Mouse (Mus musculus) kidney, adult 8-10 months (tissue): ENCODE measurements at regions not wholly inside any gene's neighbourhood (a gene's known extent, or its start where the extent isn't known, plus 50 kb on each side); places are given as distances from the start of the nearest gene placed in this dataset.

Experiments
- DNase-seq, 2 experiments: peaks; one replicate each; pipeline ENCODE4 v3.0.0; 2022

DNA sequence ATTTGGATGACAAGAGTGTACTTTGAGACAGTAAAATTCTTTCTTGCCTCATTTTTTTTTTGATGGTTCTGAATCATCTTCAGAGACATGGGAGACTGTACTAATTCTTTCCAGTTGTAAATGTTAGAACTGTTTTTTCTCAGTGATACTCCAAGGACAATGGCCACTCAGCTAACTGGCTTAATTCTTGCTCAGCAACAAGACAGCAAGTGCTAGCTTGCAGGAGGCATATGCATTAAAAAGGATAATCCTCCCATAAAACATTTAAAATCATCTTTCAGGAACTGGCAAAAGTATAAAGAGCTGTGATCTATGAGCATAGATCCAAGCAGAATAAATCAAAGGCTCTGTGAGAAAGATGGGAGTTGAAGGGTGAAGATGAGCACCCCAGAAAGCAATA lies 587.9 kb upstream of the Nrsn1 start:
- no peak for DNase-seq

- no peak for DNase-seq
Measured at GRCm38 (mm10) chr13:25857569-25857968, 587.3 kb upstream of the Nrsn1 start.

- DNase-seq, result no peak
Measured at GRCm38 (mm10) chr13:25857096-25857495, 586.8 kb upstream of the Nrsn1 start.

DNA sequence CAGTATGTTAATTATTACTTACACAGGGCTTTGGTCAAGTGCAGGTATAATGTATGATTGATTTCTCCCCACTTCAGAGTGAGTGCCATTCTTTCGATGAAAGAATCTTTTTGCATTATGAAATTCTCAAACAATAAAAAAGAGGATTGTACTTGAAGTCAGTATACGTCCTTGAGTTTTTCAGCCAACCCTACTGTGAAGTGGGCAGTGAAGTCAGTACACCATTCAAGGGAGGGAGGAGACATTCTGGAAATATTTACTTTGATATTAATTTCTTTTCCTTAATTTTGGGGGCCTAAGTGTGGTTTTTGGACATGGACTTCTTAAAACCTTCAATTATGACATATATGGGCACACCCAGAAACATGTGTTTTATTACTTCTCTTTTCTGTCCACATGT lies 586.2 kb upstream of the Nrsn1 start:
- no peak for DNase-seq

DNA sequence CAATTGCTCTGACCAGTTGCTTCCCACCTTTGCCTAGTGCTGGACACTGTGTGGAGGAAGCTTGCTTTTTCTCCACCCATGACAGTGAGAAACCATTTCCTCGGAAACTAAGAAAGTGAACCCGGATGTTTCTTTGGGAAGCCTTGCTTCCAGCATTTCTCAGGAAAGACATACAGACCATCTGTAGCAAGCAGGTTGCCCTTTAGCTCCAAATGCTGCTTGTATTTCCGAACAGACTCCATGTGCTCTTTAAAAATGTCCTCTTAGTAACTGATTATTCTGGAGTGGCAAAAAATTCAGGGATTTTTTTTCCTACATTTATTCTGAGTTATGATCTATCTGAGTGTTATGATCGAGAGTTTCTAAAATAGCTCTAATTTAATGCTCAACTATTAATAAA lies 577.9 kb upstream of the Nrsn1 start:
- DNase-seq, result no peak

DNA sequence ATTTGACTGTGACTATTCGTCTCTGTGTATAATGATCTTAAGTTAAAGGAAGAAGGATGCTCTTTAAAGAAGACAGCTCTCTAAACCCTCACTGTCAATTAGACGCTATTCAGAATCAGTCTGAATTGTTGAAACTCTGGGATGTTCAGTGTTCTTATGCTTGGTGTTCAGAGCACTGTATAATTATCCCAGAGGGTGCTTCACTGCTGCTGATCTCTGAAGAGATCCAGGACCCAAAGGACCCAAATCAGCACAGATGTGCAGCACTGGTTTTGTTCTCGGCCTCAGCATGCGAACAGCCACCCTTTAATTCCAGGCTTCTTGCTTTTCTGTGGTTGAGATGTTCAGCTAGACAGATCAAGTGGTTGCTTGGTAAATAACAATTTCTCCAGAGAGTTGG lies 567.9 kb upstream of the Nrsn1 start:
- DNase-seq, result no peak

- no peak for DNase-seq
Measured at GRCm38 (mm10) chr13:25829146-25829924, 559.0 kb upstream of the Nrsn1 start.

DNA sequence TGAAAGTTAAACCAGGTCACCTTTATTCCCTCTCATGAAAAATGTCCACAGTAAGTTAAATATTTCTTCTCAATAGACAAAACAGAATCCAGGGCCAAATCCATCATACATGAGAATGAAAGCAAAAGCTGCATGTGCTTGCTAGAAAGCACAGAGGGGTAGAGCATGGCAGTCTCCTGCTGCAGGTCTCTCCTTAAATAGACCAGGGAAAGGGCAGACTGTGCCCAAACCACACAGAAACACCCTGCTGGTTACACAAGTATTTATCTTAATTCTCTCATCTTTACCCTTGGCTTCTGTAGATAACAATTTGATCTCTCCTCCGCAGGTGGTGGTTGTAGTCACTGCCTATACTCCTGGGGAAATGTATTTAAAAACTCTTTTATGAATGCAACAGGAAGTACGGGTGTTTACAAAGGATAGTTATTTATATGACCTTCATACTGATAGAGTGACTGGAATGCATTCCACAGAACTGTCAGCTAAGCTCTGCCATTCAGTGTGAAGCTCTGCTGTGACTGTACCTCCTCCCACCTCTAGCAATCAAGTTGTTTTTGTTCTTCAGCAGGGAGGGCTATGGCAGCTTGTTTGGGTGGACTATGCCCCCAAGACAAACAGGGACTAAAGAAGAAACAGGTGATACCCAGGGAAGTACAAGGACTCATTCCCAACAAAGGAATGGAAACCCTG lies 538.4 kb upstream of the Nrsn1 start:
- DNase-seq, result no peak

GRCm38 (mm10) chr13:25793216-25793803 lies 523.0 kb upstream of the Nrsn1 start:
- no peak for DNase-seq

- DNase-seq, result peak; percentile 1 to 8
Measured at GRCm38 (mm10) chr13:25781161-25781560, 510.9 kb upstream of the Nrsn1 start.

DNA sequence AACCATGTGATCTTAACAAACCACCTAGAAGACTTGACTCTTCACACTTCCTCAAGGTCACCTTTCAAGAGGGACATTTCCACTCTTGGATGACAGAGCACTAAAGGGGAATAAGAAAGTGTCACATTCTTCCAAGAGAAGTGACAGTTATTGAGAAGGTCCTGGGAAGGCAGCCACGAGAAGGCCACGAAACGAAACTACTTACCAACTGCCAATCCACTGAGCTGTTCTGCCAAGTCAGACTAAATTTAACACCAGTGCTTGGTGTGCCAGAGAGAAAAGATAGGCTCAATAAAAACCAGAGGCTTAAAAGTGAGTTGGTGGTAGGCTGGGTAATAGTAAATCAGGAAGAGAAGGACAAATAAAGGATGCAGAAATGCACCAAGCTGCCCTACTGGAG lies 507.4 kb upstream of the Nrsn1 start:
- no peak for DNase-seq

DNA sequence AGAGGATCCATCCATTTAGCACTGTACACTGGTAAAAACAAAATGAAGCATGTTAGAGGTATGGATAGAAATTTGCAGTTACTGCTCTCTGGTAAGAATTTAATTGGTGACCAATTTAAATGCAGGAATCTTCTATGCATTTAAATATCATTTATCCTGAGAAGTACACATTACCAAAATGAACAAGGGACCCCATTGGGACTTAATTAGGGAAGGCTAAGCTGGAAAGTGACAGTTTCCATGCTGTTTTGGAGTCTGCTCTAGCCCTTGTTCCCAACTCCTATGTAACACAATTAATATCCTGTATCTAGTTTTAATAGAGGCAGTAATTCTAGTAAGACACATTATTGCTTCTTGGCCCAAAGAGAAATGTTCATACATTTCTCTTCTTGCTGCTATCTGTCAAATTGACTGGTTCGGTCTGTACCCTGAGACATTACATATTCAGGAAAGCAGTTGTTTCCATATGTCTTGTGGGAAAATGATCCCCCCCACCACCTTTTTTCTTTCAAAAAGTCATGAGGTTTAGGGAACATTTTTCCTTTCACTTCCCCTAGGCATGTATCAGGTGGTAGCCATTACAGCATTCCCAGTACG lies 504.4 kb upstream of the Nrsn1 start:
- DNase-seq, result no peak

GRCm38 (mm10) chr13:25754515-25755105 lies 484.3 kb upstream of the Nrsn1 start:
- no peak for DNase-seq

- no peak for DNase-seq
Measured at GRCm38 (mm10) chr13:25751409-25751777, 481.1 kb upstream of the Nrsn1 start.

DNA sequence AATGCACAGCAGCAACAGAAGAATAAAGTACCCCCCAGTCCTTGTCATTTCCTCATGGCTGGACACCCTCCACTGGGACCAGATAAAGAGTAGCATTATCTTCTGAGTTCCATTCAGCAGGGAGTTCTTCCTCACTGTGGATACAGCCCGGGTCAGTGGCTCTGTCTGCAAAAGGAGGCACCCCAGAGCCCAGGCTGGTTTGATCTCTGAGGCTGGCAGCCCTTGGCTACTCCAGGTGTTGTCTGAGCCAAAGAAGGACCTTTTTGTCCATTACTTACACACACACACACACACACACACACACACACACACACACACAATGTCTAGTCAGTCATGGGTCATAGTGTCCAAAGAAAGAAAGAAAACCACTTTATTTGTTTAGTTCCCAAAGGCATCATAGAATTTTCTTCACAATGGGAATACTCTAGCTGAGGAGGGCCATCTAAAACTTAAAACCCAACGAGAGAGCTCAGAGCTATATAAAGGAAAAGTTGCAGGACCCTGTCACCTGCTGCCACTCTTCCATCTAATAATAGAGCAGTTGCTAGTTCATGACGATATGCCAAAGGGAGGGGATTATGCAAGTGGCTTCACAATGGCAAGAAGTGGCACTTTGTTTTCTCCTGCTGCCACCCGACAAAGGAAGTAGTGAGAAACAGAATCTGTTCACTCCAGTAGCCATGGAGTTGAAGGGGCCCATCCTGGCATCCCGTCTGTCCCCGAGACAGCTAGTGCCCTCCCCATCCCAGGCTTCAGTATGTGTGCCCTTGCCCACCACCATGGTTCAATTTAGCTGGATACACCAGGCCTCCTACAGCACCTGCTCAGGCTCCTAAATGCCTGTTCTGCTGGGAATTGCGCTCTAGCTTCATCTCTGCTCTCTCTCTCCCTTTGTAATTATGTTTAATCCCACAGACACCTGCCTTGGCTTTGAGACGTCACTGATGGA lies 480.4 kb upstream of the Nrsn1 start:
- no peak for DNase-seq

GRCm38 (mm10) chr13:25738601-25739000 lies 468.3 kb upstream of the Nrsn1 start:
- DNase-seq, result no peak

- no peak for DNase-seq
Measured at GRCm38 (mm10) chr13:25729327-25729892, 459.1 kb upstream of the Nrsn1 start.

- no peak for DNase-seq
Measured at GRCm38 (mm10) chr13:25727504-25728095, 457.3 kb upstream of the Nrsn1 start.

DNA sequence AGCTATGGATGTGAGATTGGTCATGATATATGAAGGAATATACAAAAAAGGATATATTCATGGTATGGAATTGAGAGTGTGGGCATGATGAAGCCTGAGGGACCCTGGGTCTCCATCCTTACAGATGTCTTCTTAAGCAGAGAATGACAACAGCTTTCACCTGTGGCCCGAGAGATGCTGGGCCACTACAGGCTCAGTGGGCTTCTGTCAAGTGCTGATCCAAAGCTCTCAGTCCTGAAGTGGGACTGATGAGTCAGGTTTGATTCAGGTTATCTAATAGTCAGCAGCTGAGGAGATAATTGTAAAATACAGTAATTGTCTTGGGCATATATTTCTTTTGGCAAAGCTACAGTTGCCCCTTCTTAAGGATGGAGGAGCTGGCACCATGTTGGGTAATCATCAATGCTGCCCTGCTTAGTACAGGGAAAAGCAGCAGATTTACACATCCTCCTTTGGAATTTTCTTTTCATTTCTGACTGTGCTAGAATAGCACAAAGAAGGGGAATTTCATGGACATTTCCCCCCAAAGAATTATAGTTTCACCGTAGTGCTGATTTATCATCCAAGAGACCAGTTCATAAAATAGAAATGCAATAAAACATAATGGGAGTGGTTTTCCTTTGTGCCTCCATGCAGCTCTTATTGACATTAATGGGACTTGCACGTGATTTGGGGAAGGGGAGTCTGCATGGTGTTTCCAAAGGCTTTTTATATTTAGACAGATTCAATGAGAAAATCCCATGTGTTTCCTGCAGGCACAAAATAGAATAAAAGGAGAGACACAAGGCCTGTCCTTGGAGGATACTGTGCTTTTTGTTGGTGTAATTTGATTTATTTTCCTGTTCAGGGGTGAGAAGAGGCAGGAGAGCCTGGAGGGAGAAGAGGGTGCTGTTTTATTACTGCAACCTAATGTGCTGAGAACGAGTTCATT lies 452.6 kb upstream of the Nrsn1 start:
- no peak for DNase-seq

GRCm38 (mm10) chr13:25700965-25701364 lies 430.7 kb upstream of the Nrsn1 start:
- no peak for DNase-seq
